Mouse (Mus musculus) liver, postnatal 0 days (tissue): ENCODE results near the gene Sbk2. TPM values are rescaled to one million over a fixed set of nuclear protein-coding genes. Genes with fewer than 3 reads are reported as not detected.

Experiments used
- ATAC-seq: fragments of 200-750 bp; cut with Nextera tagmentation; 2 replicates; pipeline ENCODE4 v1.8.0; 2017; ENCODE audit warnings: mild to moderate bottlenecking, moderate library complexity
- DNase-seq: peaks from one replicate; pipeline ENCODE4 v3.0.0-alpha.2; 2016
- H3K27ac ChIP-seq: fragments of 300-500 bp; sonication (generic); 2 replicates; pipeline ENCODE4 v1.5.1; 2014; ENCODE audit warnings: antibody characterized with exemption, moderate library complexity, mild to moderate bottlenecking, low read depth
- H3K27me3 ChIP-seq: fragments of 300-500 bp; sonication (generic); 2 replicates; pipeline ENCODE4 v1.6.1; 2014; ENCODE audit warnings: low read length, control low read depth, mixed read lengths; ENCODE audit not compliant: insufficient read depth
- H3K36me3 ChIP-seq: fragments of 300-500 bp; sonication (generic); replicated peaks from 2 replicates; pipeline ENCODE4 v1.6.1; 2014; ENCODE audit warnings: mild to moderate bottlenecking, control low read depth, low read length, moderate library complexity, mixed read lengths; ENCODE audit not compliant: insufficient read depth
- H3K4me1 ChIP-seq: fragments of 300-500 bp; sonication (generic); 2 replicates; pipeline ENCODE4 v1.6.1; 2014; ENCODE audit warnings: antibody characterized with exemption, mild to moderate bottlenecking, control low read depth; ENCODE audit not compliant: insufficient read depth
- H3K4me2 ChIP-seq: fragments of 300-500 bp; sonication (generic); 2 replicates; pipeline ENCODE4 v1.6.1; 2014; ENCODE audit warnings: low read depth, mild to moderate bottlenecking, low read length, moderate library complexity, mixed read lengths
- H3K4me3 ChIP-seq: fragments of 300-500 bp; sonication (generic); 2 replicates; pipeline ENCODE4 v1.5.1; 2014; ENCODE audit warnings: low read depth, low read length
- H3K9ac ChIP-seq: fragments of 300-500 bp; sonication (generic); replicated peaks from 2 replicates; pipeline ENCODE4 v1.6.1; 2014; ENCODE audit warnings: mild to moderate bottlenecking, moderate library complexity
- H3K9me3 ChIP-seq: fragments of 300-500 bp; sonication (generic); 2 replicates; pipeline ENCODE4 v1.6.1; 2016; ENCODE audit warnings: mild to moderate bottlenecking, control low read depth, low read length, mixed read lengths
- CTCF ChIP-seq: sonication (generic); IDR thresholded peaks from 2 replicates; pipeline ENCODE4 v1.5.1; 2016; ENCODE audit warnings: antibody characterized with exemption, low read depth
- EP300 ChIP-seq: IDR thresholded peaks from 2 replicates; pipeline ENCODE4 v1.6.1; 2016; ENCODE audit warnings: antibody characterized with exemption, low read depth, mild to moderate bottlenecking
- WGBS: fragments of 180-500 bp; shearing (Covaris S2); extraction: QIAGEN DNeasy Blood & Tissue Kit; methylation state at CpG from one replicate; pipeline ENCODE4 v1.1.7; 2014; ENCODE audit not compliant: insufficient replicate concordance; 5-methylcytosine and 5-hydroxymethylcytosine counted together
- polyA plus RNA-seq: library from polyadenylated mRNA; unstranded; fragments of >200 nt; fragmentation: Nextera tagmentation; extraction: Ambion mirVana; gene quantifications from 2 replicates; pipeline ENCODE4 v1.2.1, GENCODE M21; 2015

The Sbk2 gene
- polyA plus RNA-seq, 1 experiment from 2014 or later = not detected

DNA sequence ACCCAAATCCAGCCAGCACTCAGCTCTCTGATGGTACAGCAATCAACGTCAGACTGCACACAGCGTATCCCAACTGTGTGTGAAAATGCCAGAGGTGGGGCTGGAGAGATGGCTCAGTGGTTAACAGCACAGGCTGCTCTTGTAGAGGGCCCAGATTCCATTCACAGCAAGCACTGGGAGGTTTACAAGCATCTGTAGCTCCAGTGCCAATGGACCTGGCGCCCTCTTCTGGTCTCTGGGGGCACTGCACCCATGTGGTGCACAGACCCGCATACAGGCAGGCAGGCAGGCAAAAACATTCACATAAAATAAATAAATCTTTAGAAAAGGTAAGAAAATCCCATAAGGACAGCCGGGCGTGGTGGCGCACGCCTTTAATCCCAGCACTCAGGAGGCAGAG lies 63.0 kb downstream of the Sbk2 start:
- Histone ChIP-seq H3K9me3 (no peaks in the 10 kb centered on the region), H3K4me1 (peaks cover 16% of the 10 kb centered on the region), H3K36me3 (no peaks in the 10 kb centered on the region), H3K27ac (no peak overlapping the region), H3K4me2 (no peak overlapping the region), H3K27me3 (0 out of 2 replicates have a peak, but pooled peaks cover 4% of the 10 kb centered on the region), H3K9ac (no peak overlapping the region), H3K4me3 (no peak overlapping the region)
- 64% methylated on average over 8 of the region's 8 CpGs for WGBS
- DNase-seq (peak; percentile 81), ATAC-seq (peak; percentile 33)
- TF ChIP-seq EP300 (no peak), CTCF (peak; percentile 83)

DNA sequence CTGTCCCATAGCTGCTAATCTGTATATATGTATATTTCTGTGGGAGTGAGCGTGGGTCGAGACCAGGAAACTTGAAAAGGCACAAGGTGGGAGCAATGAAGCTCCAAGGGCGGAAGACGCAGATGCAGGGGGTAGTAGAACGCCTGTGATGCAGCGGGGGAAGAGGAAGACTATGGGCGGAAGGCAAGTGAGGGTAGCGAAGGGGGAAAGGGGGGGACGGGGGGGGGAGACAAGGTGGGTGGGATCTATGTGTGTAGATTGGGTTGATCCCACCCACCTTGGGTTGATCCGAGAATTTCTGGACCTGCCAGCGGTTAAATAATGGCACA lies 63.7 kb downstream of the Sbk2 start:
- Histone ChIP-seq H3K27ac (peak overlapping the region; percentile 37; the same call in 1 of the 2 replicates), H3K9me3 (no peaks in the 10 kb centered on the region), H3K4me3 (peak overlapping the region; percentile 39), H3K27me3 (0 out of 2 replicates have a peak, but pooled peaks cover 4% of the 10 kb centered on the region), H3K9ac (no peak overlapping the region; the same call in 1 of the 2 replicates), H3K4me1 (peaks cover 16% of the 10 kb centered on the region), H3K36me3 (no peaks in the 10 kb centered on the region), H3K4me2 (peak overlapping the region; percentile 76)
- DNase-seq = no peak
- WGBS = 23% methylated on average over 11 of the region's 11 CpGs
- peak; percentile 4; the same call in 1 of the 2 replicates for ATAC-seq
- TF ChIP-seq EP300 = no peak

DNA sequence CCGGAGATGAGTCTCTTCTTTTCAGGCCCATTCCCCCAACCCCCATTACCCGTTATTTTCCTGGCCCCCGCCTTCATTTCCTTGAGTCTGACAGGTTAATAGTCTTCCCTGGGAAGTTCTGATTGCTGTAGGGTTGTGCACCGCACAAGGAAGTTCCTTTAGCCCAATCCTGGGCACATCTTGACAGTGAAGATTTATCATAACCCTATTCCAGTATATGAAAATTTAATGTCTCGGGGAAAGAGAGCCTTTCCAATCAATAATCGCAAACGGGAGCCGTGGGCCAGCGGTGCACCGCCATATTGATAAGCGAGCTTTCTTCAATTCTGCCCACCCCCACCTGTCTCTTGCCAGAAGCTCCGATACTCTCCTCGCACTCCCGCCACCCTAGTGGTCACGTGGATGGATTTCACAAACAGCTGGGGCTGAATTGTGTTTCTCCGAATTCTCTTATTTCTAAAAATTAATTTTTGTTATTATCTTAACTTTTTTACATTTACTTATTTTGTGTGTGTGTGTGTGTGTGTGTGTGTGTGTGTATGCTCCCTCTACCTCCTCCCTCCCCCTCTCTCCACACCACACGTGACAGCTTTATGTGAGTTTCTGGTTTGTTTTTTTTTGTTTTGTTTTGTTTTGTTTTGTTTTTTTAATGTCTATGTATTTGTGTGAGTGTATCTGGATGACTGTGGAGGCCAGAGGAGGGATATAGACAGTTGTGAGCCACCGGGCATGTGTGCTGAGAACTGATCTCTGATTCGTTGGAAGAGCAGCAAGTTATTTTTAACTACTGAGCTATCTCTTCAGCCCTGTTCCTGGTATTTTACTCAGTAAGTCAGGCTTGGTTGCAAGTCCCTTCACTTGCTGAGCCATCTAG lies 64.3 kb downstream of the Sbk2 start:
- Histone ChIP-seq H3K4me2 (peak overlapping the region; percentile 76), H3K36me3 (no peaks in the 10 kb centered on the region), H3K4me1 (peaks cover 16% of the 10 kb centered on the region), H3K9me3 (no peaks in the 10 kb centered on the region), H3K9ac (peak overlapping the region; percentile 26), H3K27ac (peak overlapping the region; percentile 37; the same call in 1 of the 2 replicates), H3K4me3 (peak overlapping the region; percentile 39), H3K27me3 (0 out of 2 replicates have a peak, but pooled peaks cover 4% of the 10 kb centered on the region)
- ATAC-seq (peak; percentile 56), DNase-seq (peak; percentile 36)
- WGBS = 6% methylated on average over 19 of the region's 19 CpGs
- TF ChIP-seq EP300 = no peak
- TF ChIP-seq CTCF = 0 out of 2 replicates have a peak, but pooled peaks have one; percentile 1

DNA sequence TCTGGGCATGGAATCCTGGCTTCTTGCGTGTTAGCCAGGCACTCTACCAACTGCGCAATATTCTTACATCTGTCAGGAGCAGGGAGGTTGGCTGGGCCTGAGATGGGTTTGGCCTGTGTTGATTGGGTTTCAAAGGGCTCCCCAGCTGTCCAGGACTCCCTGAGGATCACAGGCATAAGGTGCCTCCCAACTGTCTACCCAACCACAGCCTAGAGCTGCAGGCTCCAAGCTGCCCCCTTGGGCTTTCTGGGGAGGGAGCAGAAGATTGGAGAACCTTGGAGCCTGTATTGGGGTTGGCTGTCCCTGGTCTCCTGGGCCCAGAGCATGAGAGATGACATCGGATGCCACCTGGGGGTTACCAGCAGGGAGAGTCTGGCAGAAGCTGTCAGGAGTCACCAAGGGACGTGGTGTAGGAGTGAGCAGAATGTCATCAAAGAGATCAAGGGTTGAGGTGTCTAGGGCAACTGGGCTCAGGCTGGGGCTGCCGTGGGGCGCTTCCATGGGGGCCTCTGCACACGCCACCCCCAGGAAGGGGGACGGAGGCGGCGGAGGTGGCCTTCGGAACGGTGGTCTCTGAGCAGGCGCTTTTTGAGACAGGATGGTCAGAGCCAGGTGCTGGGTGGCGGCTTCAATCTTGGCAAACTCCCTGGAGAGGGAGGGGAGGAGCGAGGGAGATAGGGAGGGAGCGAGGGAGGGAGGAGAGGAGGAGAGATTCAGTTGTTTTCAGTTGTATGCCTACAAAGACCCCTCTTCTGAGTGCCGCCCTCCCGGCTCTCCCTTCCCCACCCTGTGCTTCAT lies 65.2 kb downstream of the Sbk2 start:
- 0 out of 2 replicates have a peak, but pooled peaks cover 4% of the 10 kb centered on the region for H3K27me3 ChIP-seq
- TF ChIP-seq CTCF (no peak), EP300 (no peak)
- peak; percentile 35; the same call in 1 of the 2 replicates for ATAC-seq
- H3K4me2 ChIP-seq = peak overlapping the region; percentile 76
- DNase-seq = no peak
- H3K4me1 ChIP-seq = peaks cover 16% of the 10 kb centered on the region
- H3K27ac ChIP-seq = 0 out of 2 replicates have a peak overlapping the region, but pooled peaks have one; percentile 29
- H3K36me3 ChIP-seq = 0 out of 2 replicates have a peak, but pooled peaks cover 3% of the 10 kb centered on the region
- peak overlapping the region; percentile 26; the same call in 1 of the 2 replicates for H3K9ac ChIP-seq
- 33% methylated on average over 18 of the region's 18 CpGs for WGBS
- no peaks in the 10 kb centered on the region for H3K9me3 ChIP-seq
- H3K4me3 ChIP-seq = peak overlapping the region; percentile 39

DNA sequence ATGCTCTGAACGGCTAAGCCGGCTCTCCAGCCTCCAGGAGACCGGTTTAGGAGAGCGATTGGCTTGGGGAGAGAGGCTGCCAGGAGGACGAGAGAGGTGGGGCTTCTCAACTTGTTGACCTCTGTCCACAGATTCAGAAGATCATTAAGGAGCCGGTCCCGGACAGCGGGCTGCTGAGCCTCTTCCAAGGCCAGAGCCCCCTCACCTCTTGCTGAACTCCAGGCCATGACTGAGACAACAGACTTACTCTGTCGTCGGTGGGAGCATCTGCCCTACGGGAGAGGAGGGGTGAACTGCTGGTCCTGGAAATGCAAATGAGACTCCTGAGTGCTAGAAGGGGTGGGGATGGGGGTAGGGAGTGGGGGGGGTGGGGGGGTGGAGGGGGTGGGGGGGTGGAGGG lies 69.0 kb downstream of the Sbk2 start:
- no peak overlapping the region for H3K4me3 ChIP-seq
- H3K9me3 ChIP-seq = no peaks in the 10 kb centered on the region
- TF ChIP-seq CTCF (no peak), EP300 (no peak)
- peaks cover 10% of the 10 kb centered on the region for H3K4me1 ChIP-seq
- 81% methylated on average over 9 of the region's 11 CpGs for WGBS
- H3K36me3 ChIP-seq = peaks cover 7% of the 10 kb centered on the region; the same call in 1 of the 2 replicates
- H3K9ac ChIP-seq = no peak overlapping the region
- 0 out of 2 replicates have a peak, but pooled peaks cover 4% of the 10 kb centered on the region for H3K27me3 ChIP-seq
- no peak for DNase-seq
- ATAC-seq = no peak
- H3K4me2 ChIP-seq = no peak overlapping the region
- H3K27ac ChIP-seq = no peak overlapping the region

Other genes with a start within 250 kb of the Sbk2 start
- gene Tmem150b, start 239.2 kb downstream of the Sbk2 start, polyA plus RNA-seq = 0.29 and 0.34 TPM in 2 replicates
- 25.9 and 33.6 TPM in 2 replicates for gene Kmt5c, start 224.3 kb downstream of the Sbk2 start, polyA plus RNA-seq
- gene Cox6b2, start 211.3 kb downstream of the Sbk2 start, polyA plus RNA-seq = 63.8 and 68.7 TPM in 2 replicates
- not detected in 2 replicates for gene Fam71e2, start 193.1 kb downstream of the Sbk2 start, polyA plus RNA-seq
- 0.07 TPM in 1 of 2 replicates, not detected in the other for gene Il11, start 181.5 kb downstream of the Sbk2 start, polyA plus RNA-seq
- gene Tmem190, start 181.5 kb downstream of the Sbk2 start, polyA plus RNA-seq = 0.34 TPM in 1 of 2 replicates, not detected in the other
- gene Tmem238, start 174.8 kb downstream of the Sbk2 start, polyA plus RNA-seq = 23.6 and 24.2 TPM in 2 replicates
- 280 and 288 TPM in 2 replicates for gene Rpl28, start 171.5 kb downstream of the Sbk2 start, polyA plus RNA-seq
- 135 and 139 TPM in 2 replicates for gene Ube2s, start 151.8 kb downstream of the Sbk2 start, polyA plus RNA-seq
- gene Shisa7, start 119.7 kb downstream of the Sbk2 start, polyA plus RNA-seq = not detected in 2 replicates
- gene Isoc2b, start 94.1 kb downstream of the Sbk2 start, polyA plus RNA-seq = 8.0 and 8.3 TPM in 2 replicates
- 2.3 and 2.4 TPM in 2 replicates for gene Isoc2a, start 87.3 kb downstream of the Sbk2 start, polyA plus RNA-seq
- gene Gm36210, start 57.9 kb downstream of the Sbk2 start, polyA plus RNA-seq = not detected in 2 replicates
- gene Zfp628, start 49.2 kb downstream of the Sbk2 start, polyA plus RNA-seq = 0.90 and 1.0 TPM in 2 replicates
- gene Nat14, start 42.4 kb downstream of the Sbk2 start, polyA plus RNA-seq = 0.09 and 0.20 TPM in 2 replicates
- 0.06 TPM in 2 replicates for gene Ssc5d, start 38.6 kb downstream of the Sbk2 start, polyA plus RNA-seq
- gene Sbk3, start 6.8 kb upstream of the Sbk2 start, polyA plus RNA-seq = not detected in 2 replicates
- gene Zfp579, start 31.8 kb upstream of the Sbk2 start, polyA plus RNA-seq = 3.2 and 4.0 TPM in 2 replicates
- 9.1 and 10.4 TPM in 2 replicates for gene Zfp524, start 50.0 kb upstream of the Sbk2 start, polyA plus RNA-seq
- gene Fiz1, start 50.3 kb upstream of the Sbk2 start, polyA plus RNA-seq = 9.6 and 10.1 TPM in 2 replicates
- gene Gm44973, start 51.1 kb upstream of the Sbk2 start, polyA plus RNA-seq = 1.8 and 2.1 TPM in 2 replicates
- gene Zfp865, start 56.0 kb upstream of the Sbk2 start, polyA plus RNA-seq = 1.2 and 1.3 TPM in 2 replicates
- gene Ccdc106, start 56.1 kb upstream of the Sbk2 start, polyA plus RNA-seq = 0.12 TPM in 1 of 2 replicates, not detected in the other
- gene 4632433K11Rik, start 69.7 kb upstream of the Sbk2 start, polyA plus RNA-seq = not detected in 2 replicates
- gene Zfp784, start 74.0 kb upstream of the Sbk2 start, polyA plus RNA-seq = 1.9 and 2.4 TPM in 2 replicates
- gene Zfp580, start 87.1 kb upstream of the Sbk2 start, polyA plus RNA-seq = 3.2 and 4.4 TPM in 2 replicates
- gene U2af2, start 97.7 kb upstream of the Sbk2 start, polyA plus RNA-seq = 34.7 and 36.8 TPM in 2 replicates
- 34.7 and 38.0 TPM in 2 replicates for gene Epn1, start 115.8 kb upstream of the Sbk2 start, polyA plus RNA-seq
- gene Rfpl4, start 152.5 kb upstream of the Sbk2 start, polyA plus RNA-seq = not detected in 2 replicates
- 0.42 and 0.78 TPM in 2 replicates for gene Rasl2-9, start 161.5 kb upstream of the Sbk2 start, polyA plus RNA-seq
- gene Vmn1r55, start 185.3 kb upstream of the Sbk2 start, polyA plus RNA-seq = not detected in 2 replicates
- not detected in 2 replicates for gene Vmn1r56, start 232.3 kb upstream of the Sbk2 start, polyA plus RNA-seq